7 mouse cellular contexts compared by ENCODE assay signal in the genomic region with DNA sequence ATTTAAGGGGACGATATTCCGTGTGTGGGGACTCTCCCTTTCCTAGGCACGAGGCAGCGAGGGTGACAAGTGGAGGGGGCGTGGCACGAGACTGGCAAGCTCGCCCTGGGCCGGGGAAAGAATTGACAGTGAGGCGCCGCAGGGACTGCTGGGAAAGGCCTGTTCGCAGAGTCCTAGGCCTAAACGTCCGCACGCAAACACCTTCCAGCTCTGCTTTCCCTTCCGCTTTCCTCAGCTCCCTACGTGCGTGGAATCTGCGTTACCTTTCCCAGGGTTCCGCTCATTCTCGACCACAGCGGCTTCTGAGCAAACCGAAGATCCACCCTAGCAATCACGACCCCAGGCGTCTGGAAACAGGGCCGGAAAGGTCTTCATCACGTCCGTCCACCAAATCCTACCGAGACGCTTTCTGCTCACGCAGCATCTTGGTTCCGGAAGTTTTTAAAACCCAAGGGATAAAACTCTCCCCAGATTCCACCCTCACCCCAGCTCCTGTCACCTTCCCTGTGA. TPM values are rescaled to one million over a fixed set of nuclear protein-coding genes. Genes with fewer than 3 reads are reported as not detected.
DNase-seq lines count a peak whose midpoint lies in the region; ATAC-seq lines count a peak whose summit lies in the region.

No protein-coding gene starts in this region.

- H3K9ac ChIP-seq in intestine, embryonic 15.5 days = peak overlapping the region; percentile 83

- WGBS in intestine, embryonic 15.5 days = under 1% methylated on average over 31 of the region's 31 CpGs
- under 1% methylated on average over 31 of the region's 31 CpGs for WGBS in midbrain, embryonic 10.5 days

- peak overlapping the region; percentile 78 for H3K4me2 ChIP-seq in intestine, embryonic 15.5 days (replicated peaks)

- peaks cover 3% of the 10 kb centered on the region; the same call in 1 of the 2 replicates for H3K4me1 ChIP-seq in intestine, embryonic 15.5 days (replicated peaks)
- H3K4me1 ChIP-seq in midbrain, embryonic 10.5 days = peaks cover 8% of the 10 kb centered on the region

- peak overlapping the region; percentile 91 for H3K27ac ChIP-seq in intestine, embryonic 15.5 days
- peak overlapping the region; percentile 96 for H3K27ac ChIP-seq in midbrain, embryonic 10.5 days (replicated peaks)

- no peaks in the 10 kb centered on the region for H3K36me3 ChIP-seq in intestine, embryonic 15.5 days
- H3K36me3 ChIP-seq in midbrain, embryonic 10.5 days = no peaks in the 10 kb centered on the region

- intact Hi-C loops in gastrocnemius, postnatal 36 days (cut with DNase I) = loop anchor here (5.0 kb wide), 1 partner anchor 45 kb away; the partner anchor contains the start of gene Coa4
- intact Hi-C loops in left cerebral cortex, postnatal 25 days (cut with DNase I) = loop anchor here (2.0 to 5.0 kb wide), 2 partner anchors 28 to 45 kb away; partner anchors contain the start of gene Coa4

- peak; percentile 97 for ATAC-seq in intestine, embryonic 15.5 days

- peak; percentile 94 for DNase-seq in adrenal gland, adult 2 months
- DNase-seq in embryo, embryonic 11.5 days (ENCODE audit: low read depth, low spot score) = peak; percentile 82
- DNase-seq in gastrocnemius, postnatal 36 days = peak; percentile 84 to 92
- DNase-seq in left cerebral cortex, postnatal 25 days (ENCODE audit: low spot score in 2 of 2) = peak; percentile 90 to 91
- peak; percentile 88 for DNase-seq in midbrain, embryonic 10.5 days (ENCODE audit: low spot score)
- peak; percentile 87 for DNase-seq in right cerebral cortex, postnatal 4 days

- H3K4me3 ChIP-seq in intestine, embryonic 15.5 days (replicated peaks) = peak overlapping the region; percentile 58
- H3K4me3 ChIP-seq in midbrain, embryonic 10.5 days = peak overlapping the region; percentile 70

- H3K9me3 ChIP-seq in intestine, embryonic 15.5 days = no peaks in the 10 kb centered on the region
- H3K9me3 ChIP-seq in midbrain, embryonic 10.5 days (replicated peaks) = no peaks in the 10 kb centered on the region

- H3K27me3 ChIP-seq in intestine, embryonic 15.5 days (replicated peaks) = no peaks in the 10 kb centered on the region
- no peaks in the 10 kb centered on the region for H3K27me3 ChIP-seq in midbrain, embryonic 10.5 days (ENCODE audit: low read depth, poor library complexity, severe bottlenecking)

RNA-seq across cellular contexts. Expression of gene Rab6a, which starts 24.4 kb away (rescaled TPM):
- 10 to 100 TPM; 67.8 to 80.1 TPM for total RNA-seq in adrenal gland, adult 2 months (2021)
- 29.5 and 38.4 TPM in 2 replicates for polyA plus RNA-seq in adrenal gland, adult 2 months (2012; rRNA removed)
- total RNA-seq in gastrocnemius, postnatal 36 days (2021) = 10 to 100 TPM; 53.8 to 59.7 TPM
- 105 and 116 TPM in 2 replicates for polyA plus RNA-seq in intestine, embryonic 15.5 days (2015; fragmentation: Nextera tagmentation; extraction: Ambion mirVana)
- 100 to 1,000 TPM; 394 to 433 TPM for total RNA-seq in left cerebral cortex, postnatal 25 days (2021)
- 98.2 and 105 TPM in 2 replicates for polyA plus RNA-seq in midbrain, embryonic 10.5 days (2016; fragmentation: Nextera tagmentation; extraction: Ambion mirVana)

RNA-seq across cellular contexts. Expression of gene Mrpl48, which starts 25.3 kb away (rescaled TPM):
- total RNA-seq in adrenal gland, adult 2 months (2021) = 10 to 100 TPM; 64.4 to 67.8 TPM
- 4.5 and 4.9 TPM in 2 replicates for polyA plus RNA-seq in adrenal gland, adult 2 months (2012; rRNA removed)
- total RNA-seq in gastrocnemius, postnatal 36 days (2021) = 10 to 100 TPM; 54.6 to 60.6 TPM
- polyA plus RNA-seq in intestine, embryonic 15.5 days (2015; fragmentation: Nextera tagmentation; extraction: Ambion mirVana) = 87.7 and 87.9 TPM in 2 replicates
- 10 to 100 TPM; 64.9 to 66.2 TPM for total RNA-seq in left cerebral cortex, postnatal 25 days (2021)
- 63.2 and 68.9 TPM in 2 replicates for polyA plus RNA-seq in midbrain, embryonic 10.5 days (2016; fragmentation: Nextera tagmentation; extraction: Ambion mirVana)

RNA-seq across cellular contexts. Expression of gene Coa4, which starts 45.9 kb away (rescaled TPM):
- 10 to 100 TPM in 1 of 2 experiments, 1 to 10 TPM in 1; 9.3 to 10.5 TPM for total RNA-seq in adrenal gland, adult 2 months (2021)
- polyA plus RNA-seq in adrenal gland, adult 2 months (2012; rRNA removed) = 4.4 and 5.2 TPM in 2 replicates
- 10 to 100 TPM in 1 of 2 experiments, 1 to 10 TPM in 1; 9.1 to 10.4 TPM for total RNA-seq in gastrocnemius, postnatal 36 days (2021)
- 40.8 and 49.3 TPM in 2 replicates for polyA plus RNA-seq in intestine, embryonic 15.5 days (2015; fragmentation: Nextera tagmentation; extraction: Ambion mirVana)
- total RNA-seq in left cerebral cortex, postnatal 25 days (2021) = 10 to 100 TPM; 10.2 to 11.2 TPM
- polyA plus RNA-seq in midbrain, embryonic 10.5 days (2016; fragmentation: Nextera tagmentation; extraction: Ambion mirVana) = 22.0 and 22.8 TPM in 2 replicates

Comparison
In these comparisons a context has a peak if more than half of its experiments do, and no peak if none do; other contexts are left out.
1. Peak in every context shown above with its lines: DNase-seq, ATAC-seq, H3K4me3 ChIP-seq and H3K27ac ChIP-seq.
2. RNA of gene Rab6a, which starts 24.4 kb away (total RNA-seq): 394 to 433 TPM in left cerebral cortex, postnatal 25 days; 67.8 to 80.1 TPM in adrenal gland, adult 2 months and 53.8 to 59.7 TPM in gastrocnemius, postnatal 36 days; every median in the first group is over 4 times any median in the second.